Mouse (Mus musculus) T-helper 2 cell (primary cell): Measurements from ENCODE around the gene Wdr1.
"Not testable (repeated sequence)": the region's sequence is repeated elsewhere in the genome, so short reads cannot be mapped to it uniquely, and the experiment has no call there.

Source experiments
- in situ Hi-C: fragments of 300-600 bp; cut with MboI, MseI; formaldehyde crosslinking; loops from one replicate; pipeline ENCODE4 v1.15.1; 2025; ENCODE audit warnings: high pct_unique_total_duplicates

Gene Wdr1

DNA sequence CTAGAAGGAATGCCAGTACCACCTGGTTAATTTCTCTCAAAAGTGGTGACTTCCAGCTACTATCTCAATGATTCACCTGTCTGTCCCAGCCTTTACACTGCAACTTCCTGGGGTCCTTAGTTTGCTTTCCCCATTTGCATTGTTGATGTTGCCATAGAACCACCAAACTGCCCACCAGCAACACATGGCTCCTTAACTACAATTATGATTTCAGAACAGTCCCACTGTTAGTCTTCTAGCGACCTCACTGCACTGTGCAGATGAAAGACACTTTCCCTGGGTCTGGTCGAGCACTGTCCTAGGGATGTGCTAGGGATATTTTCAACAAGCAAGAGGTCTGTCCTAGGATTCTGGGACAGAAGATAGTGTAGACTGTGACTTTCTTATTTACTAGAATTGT lies at the start of gene Wdr1:
Gene Wdr1 (minus strand): TSS at position 101 of the 400 bp plus-strand sequence.
- in situ Hi-C loops, result no loop called here

- in situ Hi-C loops, result no loop called here
Measured at GRCm38 (mm10) chr5:38611118-38611517, 48.1 kb upstream of the Wdr1 start.

- in situ Hi-C loops, result not testable (repeated sequence)
Measured at GRCm38 (mm10) chr5:38608219-38608618, 45.2 kb upstream of the Wdr1 start.

GRCm38 (mm10) chr5:38598647-38599304 lies 35.8 kb upstream of the Wdr1 start:
- in situ Hi-C loops, result no loop called here

DNA sequence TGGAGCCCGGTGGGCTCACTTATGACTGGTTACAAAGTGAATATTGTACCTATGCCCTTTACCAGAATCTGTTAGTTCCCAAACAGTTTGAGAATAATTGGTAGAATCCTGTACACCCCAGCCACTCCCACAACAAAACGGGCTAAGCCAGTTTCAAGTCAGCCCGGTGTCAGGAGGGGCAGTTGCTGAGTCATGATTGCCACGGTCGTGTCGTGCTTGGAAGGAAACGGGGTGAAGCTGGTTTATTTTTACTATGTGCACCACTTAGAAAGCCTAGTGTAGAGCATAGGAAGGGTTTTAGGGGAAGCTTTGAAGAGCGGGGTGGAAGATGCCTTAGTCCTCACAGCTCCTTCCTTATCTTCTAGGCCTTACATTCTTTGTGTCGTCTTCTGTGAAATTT lies 25.9 kb upstream of the Wdr1 start:
- in situ Hi-C loops, result no loop called here

- in situ Hi-C loops, result no loop called here
Measured at GRCm38 (mm10) chr5:38585450-38585849, 22.4 kb upstream of the Wdr1 start.

GRCm38 (mm10) chr5:38583026-38583425 lies 20.0 kb upstream of the Wdr1 start:
- in situ Hi-C loops, result loop anchor here (5.0 kb wide), 1 partner anchor 44 kb away; no protein-coding TSS in a partner anchor

DNA sequence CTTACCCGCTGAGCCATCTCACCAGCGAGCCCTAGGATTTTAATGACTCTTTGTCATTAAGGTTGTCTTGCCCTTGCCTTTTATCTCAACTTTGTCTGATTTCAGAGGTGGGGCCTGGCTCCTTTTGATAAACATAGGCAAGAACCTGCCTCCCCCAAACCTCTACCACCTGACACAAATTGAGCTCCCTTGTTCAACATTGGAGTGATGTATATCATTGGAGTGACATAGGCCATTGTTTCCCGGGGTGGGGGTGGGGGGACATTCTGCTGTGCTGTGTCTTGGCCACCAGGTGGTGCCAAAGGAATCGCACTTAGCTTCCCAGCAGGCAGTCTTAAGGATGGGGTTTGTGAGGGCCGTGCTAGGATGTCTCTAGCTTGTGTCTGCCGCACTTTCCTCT lies 17.7 kb upstream of the Wdr1 start:
- in situ Hi-C loops, result loop anchor here (5.0 kb wide), 1 partner anchor 47 kb away; no protein-coding TSS in a partner anchor

DNA sequence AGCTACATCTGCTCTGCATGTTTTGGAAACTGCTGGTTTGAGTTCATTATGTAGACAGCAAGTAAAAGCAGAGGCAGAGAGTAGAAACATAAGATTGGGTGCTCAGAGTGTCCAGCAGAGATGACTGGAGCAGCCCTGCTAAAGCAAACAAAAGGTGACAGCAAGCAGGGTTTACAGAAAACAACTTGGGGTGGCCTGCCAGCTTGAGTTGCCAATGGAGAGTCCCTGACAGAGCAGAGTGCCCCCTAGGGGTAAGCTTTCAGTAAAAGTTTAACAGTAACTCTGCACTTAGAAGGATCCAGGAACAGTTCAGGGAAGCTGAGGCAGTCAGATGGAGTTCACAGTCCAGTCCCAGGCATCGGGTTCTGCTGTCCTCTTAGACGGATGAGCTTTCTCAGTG lies 7.9 kb upstream of the Wdr1 start:
- in situ Hi-C loops, result no loop called here

GRCm38 (mm10) chr5:38568652-38569051 lies 5.6 kb upstream of the Wdr1 start:
- in situ Hi-C loops, result no loop called here

DNA sequence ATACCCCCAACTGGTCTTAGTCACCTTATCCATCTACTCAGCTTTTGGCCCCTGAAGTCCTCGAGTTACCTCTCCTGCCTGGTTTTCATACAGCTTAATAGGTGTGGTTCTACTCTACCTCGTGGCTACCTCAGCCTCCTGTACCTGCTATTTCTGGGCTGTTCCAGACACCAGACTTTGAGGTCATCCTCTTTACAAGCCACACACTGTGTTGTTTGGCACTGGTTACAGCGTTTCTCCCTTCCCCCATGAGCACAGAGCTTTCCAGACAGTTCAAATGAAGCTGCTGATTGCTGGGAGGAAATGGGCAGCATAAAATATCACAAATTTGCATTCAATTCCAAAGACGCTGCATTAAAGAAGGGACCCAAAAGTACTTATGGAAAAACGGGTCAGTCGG lies 1.8 kb upstream of the Wdr1 start:
- in situ Hi-C loops, result no loop called here

- in situ Hi-C loops, result no loop called here
Measured at GRCm38 (mm10) chr5:38561426-38562024, 1.5 kb downstream of the Wdr1 start.

DNA sequence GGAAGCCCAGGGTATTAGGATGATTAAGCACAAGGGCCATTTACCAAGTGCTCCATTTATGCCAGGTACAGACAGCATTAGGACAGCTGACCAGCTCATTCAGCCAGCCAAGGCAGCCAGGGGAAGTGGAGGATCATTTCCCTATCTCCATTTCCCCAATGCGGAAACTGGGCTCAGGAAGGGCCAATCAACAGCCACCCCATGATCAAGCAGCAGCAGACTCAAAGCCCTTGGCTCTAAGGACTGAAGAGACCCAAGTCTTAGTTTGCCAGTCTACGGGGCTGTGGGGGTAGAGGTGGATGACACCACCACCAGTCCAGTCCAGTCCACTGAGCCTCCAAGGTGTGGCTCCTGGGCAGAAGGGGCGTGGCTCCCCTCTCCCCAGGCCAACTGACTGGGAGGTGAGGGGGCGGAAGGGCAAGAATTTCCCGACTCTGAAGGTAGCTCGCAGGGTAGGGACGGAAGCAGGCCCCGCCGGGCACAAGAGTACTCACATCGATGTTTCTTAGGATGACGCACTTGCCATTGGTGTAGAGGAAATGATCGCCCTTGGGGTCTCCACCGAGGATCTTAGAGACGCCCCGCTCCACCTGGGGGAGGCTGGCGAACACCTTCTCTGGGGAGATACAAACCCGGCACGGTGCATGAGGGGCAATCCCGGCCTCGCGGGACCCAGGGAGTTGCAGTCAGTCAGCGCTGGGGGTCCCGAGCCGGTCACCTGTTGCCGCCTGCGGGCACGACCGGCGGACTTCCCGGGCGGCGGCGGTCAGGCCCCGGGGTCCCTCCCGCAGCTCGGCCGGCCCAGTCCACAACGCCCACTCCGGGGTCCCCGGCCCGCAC lies 2.2 kb downstream of the Wdr1 start:
- in situ Hi-C loops, result no loop called here

DNA sequence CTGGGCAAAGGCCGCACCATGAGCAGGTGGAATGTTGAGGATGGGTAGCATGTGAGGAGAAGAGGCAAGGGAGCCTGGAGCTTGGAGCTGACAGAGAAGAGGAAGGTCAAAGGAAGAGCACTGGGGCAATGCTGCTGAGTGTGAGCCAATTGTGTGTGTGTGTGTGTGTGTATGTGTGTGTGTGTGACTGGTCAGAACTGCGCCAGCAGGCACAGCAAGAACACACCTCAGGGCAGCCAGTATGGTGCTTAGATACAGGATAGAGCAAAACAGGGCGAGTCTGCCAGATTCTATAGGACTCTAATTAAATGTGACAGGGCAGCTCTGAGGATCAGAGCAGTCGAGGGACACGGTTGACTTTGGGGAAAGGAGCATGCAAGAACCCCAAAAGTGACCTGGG lies 4.2 kb downstream of the Wdr1 start:
- in situ Hi-C loops, result no loop called here

DNA sequence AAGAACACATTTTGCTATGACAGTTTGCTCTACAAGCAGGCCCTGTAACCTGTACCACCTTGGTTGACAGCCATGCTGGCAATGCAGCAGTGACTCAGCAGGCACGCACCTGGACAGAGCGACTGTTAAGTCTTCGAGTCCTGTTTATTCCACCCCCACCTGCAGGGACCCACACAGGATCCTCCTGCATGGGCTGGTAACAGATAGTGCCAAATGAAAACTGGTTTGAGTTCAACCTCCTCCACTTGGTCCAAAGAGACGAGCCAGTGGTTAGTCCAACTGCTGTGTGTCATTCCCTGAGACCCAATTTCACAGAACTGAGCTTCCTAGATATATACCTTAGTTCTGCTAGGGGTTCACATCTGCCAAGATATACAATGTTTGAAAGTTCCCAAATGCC lies 5.2 kb downstream of the Wdr1 start:
- in situ Hi-C loops, result no loop called here

DNA sequence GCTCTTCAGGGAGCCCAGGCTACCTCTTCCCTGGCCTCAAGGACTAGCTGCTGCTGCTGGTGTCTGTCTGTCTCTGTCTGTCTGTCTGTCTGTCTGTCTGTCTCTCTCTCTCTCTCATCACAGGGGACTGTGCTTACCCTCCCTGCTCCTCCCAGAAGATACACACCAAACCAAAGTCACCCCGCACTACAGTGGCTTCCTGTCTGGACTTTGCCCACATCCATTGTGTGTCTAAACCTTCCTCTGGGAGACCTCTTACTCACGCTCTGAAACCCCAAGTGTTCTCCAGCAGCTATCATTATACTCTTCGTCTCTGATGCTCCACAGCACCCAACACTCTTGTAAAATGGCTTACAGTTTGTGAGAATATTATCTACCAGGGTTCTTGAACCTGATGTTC lies 6.6 kb downstream of the Wdr1 start:
- in situ Hi-C loops, result no loop called here

GRCm38 (mm10) chr5:38553953-38554352 lies 9.1 kb downstream of the Wdr1 start:
- in situ Hi-C loops, result no loop called here

DNA sequence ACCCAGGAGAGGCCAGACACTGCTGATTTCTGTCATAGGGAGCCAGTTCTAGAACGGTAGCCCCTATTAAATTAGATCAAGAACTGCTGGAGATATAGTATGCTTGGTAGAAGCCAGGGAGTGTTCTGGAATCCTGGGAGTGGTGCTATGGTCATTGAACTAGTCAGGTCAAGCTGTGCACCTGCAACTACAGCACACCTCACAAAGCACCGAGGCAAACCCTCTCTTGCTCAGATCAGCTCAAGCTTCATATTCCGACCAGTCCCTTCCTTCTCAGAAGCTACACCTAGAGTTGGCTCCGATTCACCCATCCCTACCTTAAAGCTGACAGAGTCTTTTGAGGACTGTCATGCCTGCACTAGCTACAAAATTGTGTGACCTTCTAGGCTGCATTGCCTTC lies 9.5 kb downstream of the Wdr1 start:
- in situ Hi-C loops, result no loop called here

- in situ Hi-C loops, result no loop called here
Measured at GRCm38 (mm10) chr5:38552615-38553014, 10.4 kb downstream of the Wdr1 start.

- in situ Hi-C loops, result no loop called here
Measured at GRCm38 (mm10) chr5:38550221-38550768, 12.7 kb downstream of the Wdr1 start.

GRCm38 (mm10) chr5:38549461-38549909 lies 13.5 kb downstream of the Wdr1 start:
- in situ Hi-C loops, result no loop called here

- in situ Hi-C loops, result no loop called here
Measured at GRCm38 (mm10) chr5:38547375-38547774, 15.6 kb downstream of the Wdr1 start.
